Mouse (Mus musculus) left cerebral cortex, postnatal 36 days (tissue): ENCODE data around the gene Tuba1c. TPM values are rescaled to one million over a fixed set of nuclear protein-coding genes. Genes with fewer than 3 reads are reported as not detected.

Experiments used
- DNase-seq, 2 experiments: peaks; one replicate each; pipeline ENCODE4 v3.0.0; 2021 to 2022; ENCODE audit warnings: low spot score in 2 of 2, mixed read lengths in 1 of 2
- intact Hi-C: fragments of 180-260 bp; cut with DNase I; formaldehyde crosslinking; loops from one replicate; pipeline ENCODE4 v1.15.1; 2025
- total RNA-seq, 2 experiments: library from RNA; stranded (reverse); gene quantifications; 2 replicates each; pipeline ENCODE4 v1.2.3; 2021

The Tuba1c gene
- total RNA-seq, 2 experiments from 2014 or later: 60.3 to 78.5 TPM

GRCm38 (mm10) chr15:98993865-98994264 lies 35.8 kb upstream of the Tuba1c start:
- DNase-seq: peak; percentile 77 to 83
- intact Hi-C loops: loop anchor here (1.0 to 2.0 kb wide), 3 partner anchors 41 to 101 kb away; partner anchors contain the start of genes Gm49450, Tuba1a and Tuba1b

DNA sequence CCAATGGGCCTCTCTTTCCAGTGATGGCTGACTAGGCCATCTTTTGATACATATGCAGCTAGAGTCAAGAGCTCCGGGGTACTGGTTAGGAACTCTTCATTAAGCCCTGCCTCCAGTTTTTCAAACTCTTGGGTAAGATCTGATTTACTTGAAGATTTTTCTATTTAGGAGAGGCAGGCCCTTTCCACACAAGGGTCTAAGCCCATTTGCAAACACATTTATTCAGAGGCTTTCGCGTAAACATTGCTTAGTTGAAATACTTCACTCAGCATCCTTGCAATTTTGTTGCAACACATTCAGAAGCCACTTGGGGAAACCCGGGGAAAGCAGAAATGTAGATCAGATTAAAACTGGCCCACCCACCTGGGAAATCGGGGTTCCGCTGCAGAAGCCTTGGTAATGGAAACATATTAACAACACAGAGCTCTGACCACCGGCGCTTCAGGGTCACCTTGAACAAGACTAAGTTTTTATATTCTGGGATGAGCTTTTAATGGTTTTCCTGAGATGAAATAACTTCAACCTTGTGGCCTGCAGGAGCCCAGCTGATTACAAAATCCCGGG lies 34.7 kb upstream of the Tuba1c start:
- intact Hi-C loops: no loop called here
- DNase-seq: no peak

GRCm38 (mm10) chr15:98996840-98997239 lies 32.9 kb upstream of the Tuba1c start:
- DNase-seq: no peak
- intact Hi-C loops: no loop called here

DNA sequence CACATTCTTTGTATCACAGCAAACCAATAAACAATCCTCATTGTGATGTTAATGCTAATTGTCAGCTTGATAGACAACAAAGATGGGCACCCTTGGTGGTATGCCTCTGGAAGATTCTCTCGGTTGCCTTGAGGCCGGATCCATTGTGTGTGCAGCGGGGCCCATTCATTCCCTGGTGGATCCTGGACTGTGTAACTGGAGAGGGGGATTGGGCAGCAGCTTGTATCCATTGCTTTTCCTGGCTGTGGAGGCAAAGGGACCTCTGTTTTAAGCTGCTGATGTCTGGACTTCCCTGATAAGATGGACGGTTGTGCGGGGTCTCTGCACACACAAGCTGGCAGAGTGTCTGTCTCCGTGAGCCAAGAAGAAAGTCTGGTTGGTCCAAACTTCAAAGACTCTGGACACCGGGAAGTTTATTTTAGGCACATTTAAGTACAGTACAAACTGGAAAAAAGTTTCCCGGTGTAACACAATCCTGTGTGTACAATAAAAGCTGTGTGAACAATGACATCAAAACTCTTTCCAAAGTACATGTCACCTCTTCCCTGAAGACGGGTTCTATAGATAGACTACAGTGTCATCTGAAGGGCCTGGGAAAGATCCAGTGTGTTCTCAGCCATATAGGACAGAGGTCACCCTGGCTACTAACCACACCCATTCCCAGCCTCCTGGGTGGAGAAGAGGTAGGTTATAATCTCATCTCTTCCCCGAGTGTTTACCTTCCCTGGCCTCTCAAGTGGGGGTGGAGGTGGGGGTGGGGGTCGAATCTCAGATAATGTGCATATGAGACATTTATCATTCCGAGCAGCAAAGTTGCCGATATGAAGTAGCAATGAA lies 31.5 kb upstream of the Tuba1c start:
- intact Hi-C loops: no loop called here
- DNase-seq: no peak

DNA sequence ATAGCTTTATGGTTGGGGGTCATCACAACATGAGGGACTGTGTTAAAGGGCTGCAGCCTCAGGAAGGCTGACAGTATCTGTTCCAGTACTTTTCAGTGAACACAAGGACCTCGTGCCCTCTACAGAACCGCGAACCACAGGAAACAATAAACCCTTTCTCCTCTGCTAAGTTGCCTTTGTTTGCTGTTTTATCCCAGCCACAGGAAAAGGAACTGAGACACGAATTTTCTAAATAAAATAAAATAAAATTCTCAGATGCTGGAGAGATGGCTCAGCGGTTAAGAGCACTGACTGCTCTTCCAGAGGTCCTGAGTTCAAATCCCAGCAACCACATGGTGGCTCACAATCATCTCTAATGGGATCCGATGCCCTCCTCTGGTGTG lies 30.9 kb upstream of the Tuba1c start:
- DNase-seq: no peak
- intact Hi-C loops: no loop called here

DNA sequence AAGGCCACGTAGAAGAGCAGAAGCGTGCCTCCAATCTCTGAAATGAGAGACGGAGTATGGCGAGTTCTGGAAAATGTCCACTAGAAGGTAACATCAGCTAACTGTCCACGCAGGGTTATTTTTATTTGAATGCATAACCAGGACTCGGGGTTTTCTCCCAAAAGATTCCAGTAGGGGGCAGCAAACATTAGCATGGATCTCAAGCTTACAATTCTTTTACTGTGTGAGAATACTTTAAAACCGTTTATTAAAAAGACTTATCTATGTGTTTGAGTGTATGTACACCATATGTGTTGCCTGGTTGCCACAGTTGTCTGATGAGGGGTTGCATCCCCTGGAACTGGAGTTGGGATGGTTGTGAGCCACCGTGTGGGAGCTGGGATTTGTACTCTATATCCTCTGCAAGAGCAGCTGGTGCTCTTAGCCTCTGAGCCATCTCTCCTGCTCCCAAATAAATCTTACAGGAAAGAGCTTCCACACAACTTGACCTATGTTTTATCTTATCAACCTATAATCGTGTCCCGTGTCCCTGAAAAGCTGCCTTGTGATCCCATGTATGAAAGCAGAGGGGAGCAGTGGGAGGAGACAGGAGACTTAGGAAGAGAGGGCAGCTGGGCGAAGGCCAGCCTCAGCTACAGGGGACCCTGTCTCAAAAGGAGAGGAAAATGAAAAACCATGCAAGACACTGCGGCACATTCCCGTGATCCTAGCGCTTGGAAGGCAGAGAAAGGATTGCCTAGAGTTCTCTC lies 29.0 kb upstream of the Tuba1c start:
- DNase-seq: peak in 1 of 2 experiments; percentile 50
- intact Hi-C loops: no loop called here

GRCm38 (mm10) chr15:99001451-99001931 lies 28.2 kb upstream of the Tuba1c start:
- intact Hi-C loops: no loop called here
- no peak for DNase-seq

GRCm38 (mm10) chr15:99003600-99003999 lies 26.1 kb upstream of the Tuba1c start:
- intact Hi-C loops: no loop called here
- no peak for DNase-seq

DNA sequence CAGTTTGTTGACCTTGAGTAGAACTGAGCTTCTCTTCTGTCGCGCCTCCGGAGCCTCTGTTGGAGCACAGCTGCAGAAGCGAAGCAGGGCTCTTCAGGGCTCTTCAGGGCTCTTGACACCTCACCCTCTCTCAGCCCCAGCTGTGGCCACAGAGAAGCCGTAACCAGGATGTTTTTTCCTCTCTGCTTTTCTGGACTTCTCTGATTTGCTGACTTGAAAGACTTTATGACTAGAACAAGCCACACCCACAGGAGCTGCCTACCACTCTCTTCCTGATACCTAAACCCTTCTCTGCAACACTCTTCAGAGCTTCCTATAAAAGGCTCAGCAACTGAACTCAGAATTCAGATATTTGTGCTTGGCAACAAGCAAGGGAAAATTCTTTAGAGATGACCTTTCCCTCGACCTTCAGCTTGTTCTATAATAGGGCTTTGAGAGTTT lies 20.9 kb upstream of the Tuba1c start:
- intact Hi-C loops: no loop called here
- DNase-seq: no peak

DNA sequence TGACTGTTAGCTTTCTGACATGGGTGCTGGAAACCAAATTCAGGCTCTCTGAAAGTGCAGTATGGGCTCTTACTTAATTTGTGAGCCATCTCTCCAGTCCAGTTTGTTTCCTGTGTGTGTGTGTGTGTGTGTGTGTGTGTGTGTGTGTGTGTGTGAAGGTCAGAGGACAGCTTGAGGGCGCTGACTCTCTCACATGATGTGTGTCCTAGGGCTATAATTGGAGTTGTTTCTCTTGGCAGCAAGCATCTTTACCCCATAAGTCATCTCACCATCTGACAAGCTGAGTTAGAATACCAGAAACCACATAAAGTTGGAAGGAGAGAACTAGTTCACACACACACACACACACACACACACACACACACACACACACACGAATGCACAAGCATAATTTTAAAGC lies 18.8 kb upstream of the Tuba1c start:
- DNase-seq: no peak
- intact Hi-C loops: no loop called here

DNA sequence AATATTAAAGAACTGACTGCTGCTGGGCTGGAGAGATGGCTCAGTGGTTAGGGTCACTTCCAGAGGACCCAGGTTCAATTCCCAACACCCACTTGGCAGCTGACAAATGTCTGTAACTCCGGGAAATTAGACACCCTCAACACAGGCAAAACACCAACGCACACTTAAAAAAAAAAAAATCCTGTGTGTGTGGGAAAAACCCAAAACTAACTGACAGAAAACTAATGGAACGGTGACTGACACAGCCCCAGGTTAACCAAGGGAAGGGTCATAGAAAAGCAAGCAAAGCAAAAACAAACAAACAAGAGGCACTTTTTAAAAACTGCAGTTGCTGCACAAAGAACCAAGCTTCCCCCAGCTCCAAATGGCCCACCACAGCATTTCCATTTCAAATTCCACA lies 17.7 kb upstream of the Tuba1c start:
- intact Hi-C loops: no loop called here

DNA sequence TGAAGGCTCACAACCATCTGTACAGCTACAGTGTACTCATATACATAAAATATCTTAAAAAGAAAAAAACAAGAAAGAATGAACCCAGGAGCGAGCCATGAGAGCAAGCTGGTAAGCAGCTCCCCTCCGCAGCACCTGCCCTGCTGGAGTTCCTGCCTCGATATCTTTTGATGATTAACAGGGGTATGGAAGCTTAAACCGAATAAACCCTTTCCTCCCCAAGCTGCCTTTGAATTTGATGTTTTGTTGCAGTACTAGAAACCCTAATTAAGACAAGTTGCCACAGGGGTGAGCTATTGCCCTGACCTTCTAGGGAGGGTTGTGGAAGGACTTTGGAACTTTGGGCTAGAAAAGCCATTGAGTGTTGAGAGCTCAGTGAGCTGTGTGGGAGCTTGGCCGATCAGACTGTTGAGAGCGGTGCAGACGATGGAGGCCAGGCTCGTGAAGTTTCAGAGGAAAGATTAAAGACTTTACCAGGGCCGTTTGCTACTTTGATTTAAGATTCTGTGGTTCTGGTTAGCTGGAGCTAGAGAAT lies 15.1 kb upstream of the Tuba1c start:
- DNase-seq: no peak
- intact Hi-C loops: no loop called here

More for the DNA sequence above, 17.7 kb upstream of the Tuba1c start:
- DNase-seq: no peak

DNA sequence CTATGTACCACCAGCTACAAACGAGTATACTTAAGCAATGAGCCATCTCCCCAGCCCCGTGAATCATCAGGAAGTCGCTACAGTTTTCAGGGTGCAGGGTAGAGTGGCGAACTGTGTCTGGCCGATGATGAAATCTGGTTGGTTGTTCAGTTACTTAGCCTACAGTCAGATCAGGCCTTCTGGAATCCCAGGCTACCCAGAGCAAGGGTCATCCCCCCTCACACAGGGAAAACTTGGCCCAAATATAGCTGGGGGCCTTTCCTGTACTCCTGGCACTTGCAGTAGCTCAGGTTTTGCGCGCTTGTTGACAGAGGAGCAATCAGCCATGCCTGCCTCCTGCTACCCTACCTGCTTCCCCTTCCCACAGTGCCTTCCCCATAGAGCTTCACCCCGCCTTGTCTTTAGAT lies 12.3 kb upstream of the Tuba1c start:
- intact Hi-C loops: no loop called here

GRCm38 (mm10) chr15:99017986-99018385 lies 11.7 kb upstream of the Tuba1c start:
- intact Hi-C loops: no loop called here
- DNase-seq: no peak

More for the DNA sequence above, 12.3 kb upstream of the Tuba1c start:
- no peak for DNase-seq

DNA sequence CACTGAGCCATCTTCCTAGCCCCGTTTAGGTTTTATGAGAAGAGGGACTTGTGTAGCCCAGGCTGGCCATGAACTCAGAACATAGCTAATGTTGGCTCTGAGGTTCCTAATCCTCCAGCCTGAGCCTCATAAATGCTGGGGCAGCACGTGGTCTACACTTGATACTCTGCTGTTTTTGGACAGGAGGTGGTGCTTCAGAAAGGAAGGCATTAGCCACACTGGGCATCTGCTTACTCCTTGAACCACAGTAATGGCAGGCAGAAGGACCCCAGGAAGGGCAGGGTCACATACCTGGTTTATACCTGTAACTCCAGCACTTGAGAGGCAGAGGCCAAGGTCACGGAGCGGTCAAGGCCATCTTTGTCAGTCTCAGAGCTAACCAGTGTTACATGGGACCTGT lies 11.1 kb upstream of the Tuba1c start:
- intact Hi-C loops: no loop called here
- no peak for DNase-seq

- intact Hi-C loops: no loop called here
Observed at GRCm38 (mm10) chr15:99019436-99019835, 10.3 kb upstream of the Tuba1c start.

DNA sequence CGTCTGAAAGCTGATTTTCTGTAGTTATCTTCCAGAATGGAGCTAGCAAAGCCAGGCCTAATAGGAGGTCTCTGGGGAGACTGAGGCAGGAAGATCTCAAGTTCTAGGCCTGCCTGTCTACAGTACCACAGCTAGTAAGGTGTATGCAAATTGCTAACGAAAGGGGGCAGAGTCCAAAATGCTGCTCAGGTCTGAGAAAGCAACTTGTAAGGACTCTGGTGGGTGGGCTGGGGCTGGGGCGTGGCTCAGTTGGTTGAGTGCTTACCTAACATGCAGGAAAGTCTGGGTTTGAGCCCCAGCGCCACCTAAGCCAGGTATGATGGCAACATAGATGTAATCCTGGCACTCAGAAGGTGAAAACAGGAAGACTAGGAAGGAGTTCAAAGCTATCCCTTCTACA lies 9.5 kb upstream of the Tuba1c start:
- DNase-seq: no peak
- intact Hi-C loops: no loop called here

More at GRCm38 (mm10) chr15:99019436-99019835, 10.3 kb upstream of the Tuba1c start:
- DNase-seq: no peak

- no peak for DNase-seq
Observed at GRCm38 (mm10) chr15:99021255-99021654, 8.4 kb upstream of the Tuba1c start.

GRCm38 (mm10) chr15:99024668-99025314 lies 4.9 kb upstream of the Tuba1c start:
- intact Hi-C loops: no loop called here

More at GRCm38 (mm10) chr15:99021255-99021654, 8.4 kb upstream of the Tuba1c start:
- intact Hi-C loops: no loop called here

More at GRCm38 (mm10) chr15:99024668-99025314, 4.9 kb upstream of the Tuba1c start:
- peak; percentile 55 to 67 for DNase-seq
